Mouse (Mus musculus) liver, embryonic 14.5 days (tissue): ENCODE data around the gene Gnat1. TPM values are rescaled to one million over a fixed set of nuclear protein-coding genes. Genes with fewer than 3 reads are reported as not detected.
A peak's percentile ranks its signal among the peaks of the same experiment; 100 is the strongest.

ENCODE experiments used
- ATAC-seq: fragments of 200-750 bp; cut with Nextera tagmentation; 2 replicates; pipeline ENCODE4 v1.8.0; 2017; ENCODE audit warnings: moderate number of reproducible peaks, mild to moderate bottlenecking, moderate library complexity; ENCODE audit not compliant: insufficient read depth
- DNase-seq, 3 experiments: peaks; one replicate each; pipeline ENCODE4 v3.0.0-alpha.2; 2012 to 2013; ENCODE audit warnings: low read depth in 3 of 3, low spot score in 3 of 3
- H3K27ac ChIP-seq: fragments of 300-500 bp; sonication (generic); 2 replicates; pipeline ENCODE4 v1.5.1; 2014; ENCODE audit warnings: moderate library complexity, mild to moderate bottlenecking, control low read depth, inconsistent platforms
- H3K27me3 ChIP-seq: fragments of 300-500 bp; sonication (generic); 2 replicates; pipeline ENCODE4 v1.6.1; 2014; ENCODE audit warnings: mild to moderate bottlenecking, low read length, moderate library complexity; ENCODE audit not compliant: control insufficient read depth, insufficient read depth
- H3K36me3 ChIP-seq: fragments of 300-500 bp; sonication (generic); replicated peaks from 2 replicates; pipeline ENCODE4 v1.6.1; 2014; ENCODE audit warnings: low read depth; ENCODE audit not compliant: control insufficient read depth, insufficient read depth
- H3K4me1 ChIP-seq, 2 experiments: fragments of 200-500 bp in 1 of 2; fragments of 300-500 bp in 1 of 2; sonication (generic) in 1 of 2; replicated peaks; 2 replicates each; pipeline ENCODE4 v1.6.1; 2012 to 2014; ENCODE audit warnings: antibody characterized with exemption in 1 of 2, inconsistent platforms in 1 of 2, low read length in 1 of 2; ENCODE audit not compliant: control insufficient read depth in 2 of 2, insufficient read depth in 2 of 2
- H3K4me2 ChIP-seq: fragments of 300-500 bp; sonication (generic); 2 replicates; pipeline ENCODE4 v1.6.1; 2014; ENCODE audit warnings: low read depth, mild to moderate bottlenecking, control low read depth, moderate library complexity
- H3K4me3 ChIP-seq, 2 experiments: fragments of 200-500 bp in 1 of 2; fragments of 300-500 bp in 1 of 2; sonication (generic) in 1 of 2; 2 replicates each; pipeline ENCODE4 v1.5.1; 2012 to 2014; ENCODE audit warnings: low read depth in 2 of 2, low read length in 2 of 2, mild to moderate bottlenecking in 2 of 2, control low read depth in 1 of 2, inconsistent platforms in 1 of 2, moderate library complexity in 1 of 2; ENCODE audit not compliant: insufficient read depth in 1 of 2
- H3K9ac ChIP-seq: fragments of 300-500 bp; sonication (generic); replicated peaks from 2 replicates; pipeline ENCODE4 v1.6.1; 2014; ENCODE audit warnings: mild to moderate bottlenecking, control low read depth, moderate library complexity
- H3K9me3 ChIP-seq: fragments of 300-500 bp; sonication (generic); 2 replicates; pipeline ENCODE4 v1.6.1; 2016; ENCODE audit warnings: low read length, mixed read lengths; ENCODE audit not compliant: control insufficient read depth
- CTCF ChIP-seq: IDR thresholded peaks from 2 replicates; pipeline ENCODE4 v1.5.1; 2016; ENCODE audit warnings: antibody characterized with exemption, low read depth, control low read depth
- EP300 ChIP-seq: IDR thresholded peaks from 2 replicates; pipeline ENCODE4 v1.6.1; 2016; ENCODE audit warnings: antibody characterized with exemption, low read depth
- WGBS: fragments of 180-500 bp; shearing (Covaris S2); extraction: QIAGEN DNeasy Blood & Tissue Kit; methylation state at CpG from one replicate; pipeline ENCODE4 v1.1.7; 2014; ENCODE audit not compliant: insufficient replicate concordance; 5-methylcytosine and 5-hydroxymethylcytosine counted together
- polyA plus RNA-seq, 2 experiments: library from polyadenylated mRNA; depleted of rRNA in 1 of 2; stranded (reverse) in 1 of 2; unstranded in 1 of 2; fragments of >200 nt; fragmentation: Nextera tagmentation in 1 of 2; extraction: Ambion mirVana in 1 of 2; gene quantifications; 2 replicates each; pipeline versions ENCODE4 v1.2.1 to v1.2.3; 2012 to 2014

Gnat1 gene
- polyA plus RNA-seq, 2 experiments, result 0.62 TPM; not detected in 1

GRCm38 (mm10) chr9:107640257-107640772, 39.2 kb downstream of the Gnat1 start:
- DNase-seq (no peak), ATAC-seq (no peak)
- Histone ChIP-seq H3K36me3 (no peaks in the 10 kb centered on the region), H3K27ac (no peak overlapping the region), H3K9me3 (no peaks in the 10 kb centered on the region), H3K4me1 (peaks cover 16 to 24% of the 10 kb centered on the region in 2 experiments), H3K4me2 (no peak overlapping the region), H3K27me3 (no peaks in the 10 kb centered on the region), H3K4me3 (no peak overlapping the region), H3K9ac (no peak overlapping the region)
- WGBS, result 17% methylated on average over 8 of the region's 8 CpGs
- TF ChIP-seq EP300 (no peak), CTCF (no peak)

GRCm38 (mm10) chr9:107637070-107637469, 42.4 kb downstream of the Gnat1 start:
- no peak for ATAC-seq

GRCm38 (mm10) chr9:107635279-107636028, 44.1 kb downstream of the Gnat1 start, which contains the start of gene Gnai2:
Gene Gnai2 (minus strand): TSS chr9:107635367.
- Histone ChIP-seq H3K4me3 (peak within 1 kb of the TSS; percentile 72 to 92), H3K4me1 (peaks cover 20 to 24% of the 10 kb centered on the region in 2 experiments), H3K27ac (peak within 1 kb of the TSS; percentile 74), H3K9me3 (no peaks in the 10 kb centered on the region), H3K9ac (peak within 1 kb of the TSS; percentile 91), H3K27me3 (no peaks in the 10 kb centered on the region), H3K4me2 (peak within 1 kb of the TSS; percentile 96), H3K36me3 (no peaks in the 10 kb centered on the region)
- 2% methylated on average over 38 of the region's 38 CpGs for WGBS
- TF ChIP-seq EP300 (no peak), CTCF (peak; percentile 19; the same call in 1 of the 2 replicates)
- ATAC-seq (peak; percentile 93), DNase-seq (peak; percentile 97 to 98 (median 97))

More at GRCm38 (mm10) chr9:107637070-107637469, 42.4 kb downstream of the Gnat1 start:
- Histone ChIP-seq H3K27ac (no peak overlapping the region), H3K27me3 (no peaks in the 10 kb centered on the region), H3K4me2 (no peak overlapping the region), H3K36me3 (no peaks in the 10 kb centered on the region), H3K9me3 (no peaks in the 10 kb centered on the region), H3K4me1 (peaks cover 17 to 22% of the 10 kb centered on the region in 2 experiments), H3K4me3 (no peak overlapping the region), H3K9ac (no peak overlapping the region)
- WGBS, result 62% methylated on average over 7 of the region's 7 CpGs
- no peak for DNase-seq
- TF ChIP-seq EP300, result no peak
- no peak for TF ChIP-seq CTCF

- H3K9ac ChIP-seq, result peak overlapping the region; percentile 91
- DNase-seq (no peak), ATAC-seq (peak; percentile 11)
- no peaks in the 10 kb centered on the region for H3K36me3 ChIP-seq
- H3K4me2 ChIP-seq, result peak overlapping the region; percentile 96
- peak overlapping the region; percentile 74 for H3K27ac ChIP-seq
- no peaks in the 10 kb centered on the region for H3K9me3 ChIP-seq
- peaks cover 23 to 26% of the 10 kb centered on the region in 2 experiments for H3K4me1 ChIP-seq
- H3K4me3 ChIP-seq, result peak overlapping the region; percentile 72 to 92
- whole genome bisulfite sequencing, result under 1% methylated on average over 35 of the region's 35 CpGs
- no peak for TF ChIP-seq EP300
- no peak for TF ChIP-seq CTCF
- no peaks in the 10 kb centered on the region for H3K27me3 ChIP-seq
Observed at GRCm38 (mm10) chr9:107634406-107635278, 44.9 kb downstream of the Gnat1 start.
